ENCODE assay signal across 24 mouse cellular contexts in genomic region chr14:31396428-31396827, GRCm38 (mm10). TPM values are rescaled to one million over a fixed set of nuclear protein-coding genes. Genes with fewer than 3 reads are reported as not detected.
DNase-seq lines count a peak whose midpoint lies in the region; ATAC-seq and TF ChIP-seq lines count a peak whose summit lies in the region.
"Had no signal": no experiment of that assay in that cellular context is flagged by ENCODE, and none has a peak within 500 bp of the region (broad histone marks: within the 10 kb centered on the region; RNA-seq: fewer than 3 reads in every experiment).

No protein-coding gene starts in this region.

- peak; percentile 76 to 88 for DNase-seq in adrenal gland, adult (ENCODE audit: inconsistent age in 2 of 2, low spot score in 1 of 2)
- DNase-seq in adrenal gland, postnatal 4 days (ENCODE audit: low spot score in 2 of 2), result no peak
- DNase-seq in heart, postnatal 0 days (ENCODE audit: low spot score), result no peak
- no peak for DNase-seq in heart, embryonic 10.5 days (ENCODE audit: low spot score)
- no peak for DNase-seq in left cerebral cortex, adult 2 months (ENCODE audit: extremely low spot score in 1 of 2, low spot score in 2 of 2)
- DNase-seq in left cerebral cortex, postnatal 14 days (ENCODE audit: low spot score in 2 of 2), result no peak
- peak; percentile 58 to 72 for DNase-seq in adrenal gland, postnatal 36 days
- DNase-seq in spleen, adult 12 weeks (ENCODE audit: low spot score), result no peak
- DNase-seq: cerebellum, adult 2 months; cerebellum, postnatal 10 days; cerebellum, postnatal 36 days; embryo, embryonic 11 days; gastrocnemius, postnatal 25 days; heart, adult 18-20 months had no signal

- no peak for TF ChIP-seq EP300 in heart, postnatal 0 days (IDR thresholded peaks at IDR 0.05; ENCODE audit: low read depth)

- H3K36me3 ChIP-seq in heart, postnatal 0 days (replicated peaks; ENCODE audit: control insufficient read depth, insufficient read depth, low read length), result no peaks in the 10 kb centered on the region
- H3K36me3 ChIP-seq in heart, embryonic 10.5 days, result peaks cover 13% of the 10 kb centered on the region
- H3K36me3 ChIP-seq: forebrain, embryonic 12.5 days; forebrain, embryonic 15.5 days; hindbrain, embryonic 15.5 days had no signal

- H3K27ac ChIP-seq in heart, postnatal 0 days (ENCODE audit: low read depth), result peak overlapping the region; percentile 92; the same call in 1 of the 2 replicates
- no peak overlapping the region for H3K27ac ChIP-seq in heart, embryonic 10.5 days
- peak overlapping the region; percentile 32 for H3K27ac ChIP-seq in left cerebral cortex, adult 2 months
- H3K27ac ChIP-seq: embryonic facial prominence, embryonic 10.5 days; embryonic facial prominence, embryonic 13.5 days; forebrain, embryonic 12.5 days; forebrain, embryonic 15.5 days; heart, embryonic 13.5 days; hindbrain, embryonic 12.5 days; hindbrain, embryonic 15.5 days had no signal

- intact Hi-C loops in left cerebral cortex, adult 2 months (cut with DNase I), result no loop called here
- intact Hi-C loops in left cerebral cortex, postnatal 14 days (cut with DNase I), result no loop called here

- no peak for TF ChIP-seq CTCF in heart, postnatal 0 days (IDR thresholded peaks at IDR 0.05; ENCODE audit: low read depth)
- no peak for TF ChIP-seq CTCF in left cerebral cortex, adult 2 months (IDR thresholded peaks at IDR 0.05)

- H3K9me3 ChIP-seq in heart, postnatal 0 days (replicated peaks; ENCODE audit: control insufficient read depth, low read length), result no peaks in the 10 kb centered on the region
- H3K9me3 ChIP-seq in heart, embryonic 10.5 days, result no peaks in the 10 kb centered on the region; the same call in 1 of the 2 replicates
- H3K9me3 ChIP-seq: embryonic facial prominence, embryonic 13.5 days; forebrain, embryonic 12.5 days; forebrain, embryonic 15.5 days; hindbrain, embryonic 12.5 days; hindbrain, embryonic 15.5 days had no signal

- 92% methylated on average over 2 of the region's 2 CpGs for WGBS in heart, postnatal 0 days
- 88% methylated on average over 2 of the region's 2 CpGs for WGBS in heart, embryonic 10.5 days

- H3K27me3 ChIP-seq in heart, postnatal 0 days (ENCODE audit: control insufficient read depth, insufficient read depth, low read length), result no peaks in the 10 kb centered on the region
- H3K27me3 ChIP-seq in heart, embryonic 10.5 days (ENCODE audit: insufficient read depth, poor library complexity, severe bottlenecking), result no peaks in the 10 kb centered on the region
- H3K27me3 ChIP-seq: embryonic facial prominence, embryonic 13.5 days; forebrain, embryonic 12.5 days; forebrain, embryonic 15.5 days; hindbrain, embryonic 12.5 days; hindbrain, embryonic 15.5 days had no signal

- peaks cover 54% of the 10 kb centered on the region for H3K4me1 ChIP-seq in heart, postnatal 0 days (ENCODE audit: control insufficient read depth, insufficient read depth)
- peaks cover 77% of the 10 kb centered on the region for H3K4me1 ChIP-seq in heart, embryonic 10.5 days
- H3K4me1 ChIP-seq: forebrain, embryonic 12.5 days; forebrain, embryonic 15.5 days had no signal

- H3K4me3 ChIP-seq in heart, postnatal 0 days (ENCODE audit: low read depth, low read length), result no peak overlapping the region
- no peak overlapping the region for H3K4me3 ChIP-seq in heart, embryonic 10.5 days
- no peak overlapping the region for H3K4me3 ChIP-seq in left cerebral cortex, adult 2 months
- H3K4me3 ChIP-seq: embryonic facial prominence, embryonic 10.5 days; embryonic facial prominence, embryonic 13.5 days; erythroblast, embryonic 14.5 days; forebrain, embryonic 12.5 days; forebrain, embryonic 15.5 days; heart, embryonic 13.5 days; hindbrain, embryonic 12.5 days; hindbrain, embryonic 15.5 days had no signal

- H3K9ac ChIP-seq in heart, postnatal 0 days (replicated peaks; ENCODE audit: low read depth, low read length), result no peak overlapping the region
- H3K9ac ChIP-seq: embryonic facial prominence, embryonic 13.5 days; forebrain, embryonic 12.5 days; forebrain, embryonic 15.5 days; heart, embryonic 13.5 days; hindbrain, embryonic 12.5 days; hindbrain, embryonic 15.5 days had no signal

- H3K4me2 ChIP-seq in heart, postnatal 0 days (ENCODE audit: low read depth, low read length), result no peak overlapping the region
- H3K4me2 ChIP-seq: embryonic facial prominence, embryonic 13.5 days; forebrain, embryonic 12.5 days; forebrain, embryonic 15.5 days; heart, embryonic 13.5 days; hindbrain, embryonic 12.5 days; hindbrain, embryonic 15.5 days had no signal

- ATAC-seq in heart, postnatal 0 days (ENCODE audit: insufficient read depth, low read depth), result no peak
- ATAC-seq: activated CD4-positive, CD25-positive, alpha-beta regulatory T cell, adult 4 months; forebrain, embryonic 15.5 days; intestine, postnatal 0 days had no signal

RNA-seq across cellular contexts. Expression of gene Sh3bp5, which starts 39.5 kb away (rescaled TPM):
- 100 to 1,000 TPM; 136 to 140 TPM for total RNA-seq in adrenal gland, postnatal 4 days (2021)
- total RNA-seq in heart, postnatal 0 days (2014; rRNA removed; ENCODE audit: low replicate concordance), result 10.2 and 14.2 TPM in 2 replicates
- 37.6 and 43.4 TPM in 2 replicates for polyA plus RNA-seq in heart, postnatal 0 days (2015; fragmentation: Nextera tagmentation; extraction: Ambion mirVana)
- 26.5 and 30.1 TPM in 2 replicates for polyA plus RNA-seq in heart, embryonic 10.5 days (2016; fragmentation: Nextera tagmentation; extraction: Ambion mirVana)
- total RNA-seq in left cerebral cortex, adult 2 months (2021), result 10 to 100 TPM; 63.5 to 65.4 TPM
- total RNA-seq in left cerebral cortex, postnatal 14 days (2021), result 10 to 100 TPM; 73.5 to 73.9 TPM
- 100 to 1,000 TPM; 147 to 211 TPM for total RNA-seq in adrenal gland, postnatal 36 days (2021)

RNA-seq across cellular contexts. Expression of gene Capn7, which starts 60.0 kb away (rescaled TPM):
- total RNA-seq in adrenal gland, postnatal 4 days (2021), result 10 to 100 TPM; 47.0 to 53.0 TPM
- 34.0 and 51.2 TPM in 2 replicates for total RNA-seq in heart, postnatal 0 days (2014; rRNA removed; ENCODE audit: low replicate concordance)
- polyA plus RNA-seq in heart, postnatal 0 days (2015; fragmentation: Nextera tagmentation; extraction: Ambion mirVana), result 32.3 and 33.8 TPM in 2 replicates
- 37.1 and 40.8 TPM in 2 replicates for polyA plus RNA-seq in heart, embryonic 10.5 days (2016; fragmentation: Nextera tagmentation; extraction: Ambion mirVana)
- 10 to 100 TPM; 33.8 to 38.3 TPM for total RNA-seq in left cerebral cortex, adult 2 months (2021)
- total RNA-seq in left cerebral cortex, postnatal 14 days (2021), result 10 to 100 TPM; 34.3 to 36.7 TPM
- total RNA-seq in adrenal gland, postnatal 36 days (2021), result 10 to 100 TPM; 43.5 to 45.0 TPM

Comparison
In these comparisons a context has a peak if more than half of its experiments do, and no peak if none do; other contexts are left out.
1. DNase-seq: peak in adrenal gland, adult (2 of 2) and adrenal gland, postnatal 36 days (2 of 2); none in adrenal gland, postnatal 4 days (0 of 2), heart, postnatal 0 days (single experiment), heart, embryonic 10.5 days (single experiment), left cerebral cortex, adult 2 months (0 of 2), left cerebral cortex, postnatal 14 days (0 of 2) and spleen, adult 12 weeks (single experiment).